Mouse (Mus musculus) cortical plate, adult 2 months (tissue): ENCODE measurements around the gene Muc15. TPM values are rescaled to one million over a fixed set of nuclear protein-coding genes. Genes with fewer than 3 reads are reported as not detected.

ENCODE experiments used
- H3K27ac ChIP-seq: fragments of 200-500 bp; 2 replicates; pipeline ENCODE4 v1.5.1; 2012; ENCODE audit warnings: low read length, control low read depth, inconsistent platforms; ENCODE audit not compliant: insufficient read depth
- H3K4me1 ChIP-seq: fragments of 200-500 bp; 2 replicates; pipeline ENCODE4 v1.6.1; 2011; ENCODE audit warnings: low read length; ENCODE audit not compliant: control insufficient read depth, insufficient read depth
- H3K4me3 ChIP-seq: fragments of 200-500 bp; 2 replicates; pipeline ENCODE4 v1.5.1; 2011; ENCODE audit warnings: mild to moderate bottlenecking, low read length, control low read depth; ENCODE audit not compliant: insufficient read depth
- CTCF ChIP-seq: fragments of 200-500 bp; IDR thresholded peaks from 2 replicates; pipeline ENCODE4 v1.5.1; 2011; ENCODE audit warnings: mild to moderate bottlenecking, control low read depth, low read length; ENCODE audit not compliant: insufficient read depth; ENCODE audit errors: extremely low read depth
- POLR2A ChIP-seq: fragments of 200-500 bp; IDR thresholded peaks from 2 replicates; pipeline ENCODE4 v1.6.1; 2011; ENCODE audit warnings: mild to moderate bottlenecking, low read length, control low read depth; ENCODE audit not compliant: insufficient read depth; ENCODE audit errors: extremely low read depth
- polyA plus RNA-seq: library from polyadenylated mRNA; depleted of rRNA; stranded (reverse); fragments of >200 nt; gene quantifications from 2 replicates; pipeline ENCODE4 v1.2.3, GENCODE M21; 2012; rRNA removed

Gene Muc15
- 0.23 and 0.29 TPM in 2 replicates for polyA plus RNA-seq

DNA sequence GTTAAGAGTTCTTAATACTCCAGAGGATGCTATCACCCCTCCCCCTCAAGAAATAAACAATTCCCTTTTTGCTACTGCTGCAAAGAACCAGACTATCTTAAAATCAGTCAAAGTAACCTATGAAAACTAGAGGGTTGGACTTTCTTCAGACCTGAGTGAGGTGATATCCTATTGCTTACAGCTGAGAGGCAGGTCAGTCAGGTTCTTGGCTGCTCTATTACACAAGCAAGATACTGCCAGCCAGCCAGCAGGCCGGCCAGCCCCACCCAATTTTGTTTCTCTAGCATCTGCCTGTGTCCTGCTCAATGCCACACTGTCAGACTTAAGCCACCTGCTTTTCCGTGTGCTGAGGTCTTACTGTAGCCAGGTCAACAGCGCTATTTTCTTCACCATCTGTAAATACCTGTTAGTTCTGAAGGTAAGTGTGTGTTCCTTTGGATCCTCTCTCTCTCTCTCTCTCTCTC, at the start of gene Muc15:
Muc15 (plus strand) TSS at position 51 of the 464 bp plus-strand sequence.
- H3K4me1 ChIP-seq, result peaks cover 2% of the 10 kb centered on the region; the same call in 1 of the 2 replicates
- H3K27ac ChIP-seq, result no peak within 1 kb of the TSS
- no peak for TF ChIP-seq POLR2A
- no peak for TF ChIP-seq CTCF
- no peak within 1 kb of the TSS for H3K4me3 ChIP-seq

DNA sequence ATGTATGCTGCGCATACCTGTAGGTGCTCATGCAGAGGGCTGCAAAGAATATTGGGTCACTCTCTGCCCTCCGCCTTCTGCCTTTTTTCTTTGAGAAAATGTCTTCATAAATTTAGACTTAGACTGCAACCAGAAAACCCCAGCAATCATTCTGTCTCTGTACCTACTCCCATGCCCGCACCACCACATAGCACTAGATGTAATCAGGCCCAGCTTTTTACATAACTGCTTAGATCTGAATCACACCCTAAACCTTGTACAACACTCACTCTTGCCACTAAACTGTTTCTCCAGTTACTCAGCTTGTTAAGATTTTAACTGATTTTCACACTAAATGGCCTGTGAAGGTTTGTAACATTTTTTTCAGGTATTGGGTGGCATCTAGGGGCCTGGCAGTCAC, 11.7 kb upstream of the Muc15 start:
- TF ChIP-seq POLR2A, result no peak
- H3K4me3 ChIP-seq, result no peak overlapping the region
- H3K4me1 ChIP-seq, result peaks cover 4% of the 10 kb centered on the region
- H3K27ac ChIP-seq, result peak overlapping the region; percentile 92

DNA sequence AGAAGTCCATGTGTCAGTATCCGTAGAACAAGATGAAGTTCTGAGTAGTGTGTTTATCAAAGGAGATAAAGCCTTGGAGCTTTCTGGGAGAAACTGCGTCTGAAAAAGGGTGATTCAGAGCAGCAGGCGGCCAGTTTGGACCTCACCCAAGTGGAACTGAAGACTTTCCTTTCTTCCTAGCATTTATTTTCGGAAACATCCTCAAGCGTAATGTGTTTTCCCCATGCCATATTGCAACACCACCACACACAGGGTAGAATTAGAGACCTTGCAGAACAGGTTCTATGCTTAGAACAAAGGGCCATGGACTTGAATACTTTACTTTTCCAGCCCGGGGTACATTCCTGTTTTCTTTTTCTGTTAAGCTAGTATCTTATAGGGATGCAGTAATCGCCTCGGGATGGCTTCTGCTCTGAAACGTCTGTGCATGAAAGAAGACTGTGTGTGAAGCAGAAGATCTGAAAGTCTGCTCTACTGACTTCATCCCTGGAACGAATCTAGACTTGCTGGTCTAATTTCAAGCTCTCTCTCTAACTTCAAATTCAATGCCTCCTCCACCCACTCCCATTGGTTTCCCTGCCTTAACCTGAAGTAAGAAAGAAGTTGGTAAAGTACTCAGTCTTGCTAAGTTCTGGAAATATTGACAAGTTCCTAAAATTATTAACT, 11.0 kb upstream of the Muc15 start:
- peak overlapping the region; percentile 81; the same call in 1 of the 2 replicates for H3K27ac ChIP-seq
- peaks cover 4% of the 10 kb centered on the region for H3K4me1 ChIP-seq
- no peak overlapping the region for H3K4me3 ChIP-seq
- TF ChIP-seq CTCF, result no peak
- TF ChIP-seq POLR2A, result no peak

DNA sequence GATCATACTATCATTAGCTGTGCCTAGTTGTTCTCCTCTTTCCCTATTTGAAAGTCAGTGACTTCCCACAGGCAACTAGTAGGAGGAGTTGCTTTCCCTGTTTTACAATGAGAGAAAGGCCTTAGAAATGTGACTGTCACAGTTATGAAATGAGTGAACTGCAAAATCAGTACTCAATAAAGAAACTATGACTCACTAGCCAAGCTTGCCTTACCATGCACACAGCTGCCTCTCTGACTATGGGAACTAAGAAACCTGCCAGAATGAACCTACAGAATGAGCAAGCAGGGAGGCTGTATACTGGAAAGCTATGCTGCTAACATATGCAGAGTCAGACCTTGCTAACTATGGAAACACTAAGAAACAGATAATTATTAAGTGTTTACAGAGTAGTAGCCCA, 2.1 kb upstream of the Muc15 start:
- Histone ChIP-seq H3K27ac (no peak overlapping the region), H3K4me3 (no peak overlapping the region), H3K4me1 (peaks cover 2% of the 10 kb centered on the region; the same call in 1 of the 2 replicates)
- no peak for TF ChIP-seq POLR2A
- no peak for TF ChIP-seq CTCF

DNA sequence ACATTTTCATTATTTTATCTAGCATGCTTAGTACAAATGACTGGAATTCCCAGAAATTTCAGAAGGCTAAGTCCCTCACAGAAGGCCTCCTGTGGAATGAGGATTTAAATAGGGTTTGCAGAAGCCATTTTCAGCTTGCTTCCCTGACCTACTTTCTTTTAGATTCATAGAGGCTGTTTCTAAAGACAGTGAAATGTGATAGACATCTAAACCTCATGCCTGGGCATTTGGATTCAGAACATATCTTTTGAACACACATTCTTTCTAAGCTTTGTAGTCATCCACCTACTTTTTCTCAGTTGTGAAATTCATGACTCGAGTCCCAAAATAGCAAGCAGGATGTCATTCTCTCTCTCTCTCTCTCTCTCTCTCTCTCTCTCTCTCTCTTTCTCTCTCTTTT, 1.1 kb downstream of the Muc15 start:
- peaks cover 2% of the 10 kb centered on the region; the same call in 1 of the 2 replicates for H3K4me1 ChIP-seq
- no peak overlapping the region for H3K27ac ChIP-seq
- H3K4me3 ChIP-seq, result no peak overlapping the region
- TF ChIP-seq CTCF, result no peak
- TF ChIP-seq POLR2A, result no peak

DNA sequence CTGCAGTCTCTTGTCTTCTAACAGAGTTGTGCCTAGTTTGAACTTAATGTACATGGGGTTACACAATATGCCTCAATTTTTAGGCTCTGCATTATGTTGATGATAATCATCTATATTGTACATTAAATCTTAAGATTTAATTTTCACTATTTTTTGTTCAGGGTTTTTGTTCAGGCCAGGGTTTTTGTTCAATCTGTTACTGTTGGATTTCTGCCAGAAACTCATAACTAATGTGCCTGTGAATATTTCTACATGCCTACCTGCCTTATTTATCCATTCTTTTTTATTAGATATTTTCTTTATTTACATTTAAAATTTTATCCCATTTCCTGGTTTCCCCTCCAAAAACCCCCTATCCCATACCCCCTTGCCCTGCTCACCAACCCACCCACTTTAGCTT, 5.0 kb downstream of the Muc15 start:
- no peak overlapping the region for H3K4me3 ChIP-seq
- H3K4me1 ChIP-seq, result peaks cover 2% of the 10 kb centered on the region; the same call in 1 of the 2 replicates
- no peak overlapping the region for H3K27ac ChIP-seq
- TF ChIP-seq POLR2A, result no peak
- TF ChIP-seq CTCF, result no peak

DNA sequence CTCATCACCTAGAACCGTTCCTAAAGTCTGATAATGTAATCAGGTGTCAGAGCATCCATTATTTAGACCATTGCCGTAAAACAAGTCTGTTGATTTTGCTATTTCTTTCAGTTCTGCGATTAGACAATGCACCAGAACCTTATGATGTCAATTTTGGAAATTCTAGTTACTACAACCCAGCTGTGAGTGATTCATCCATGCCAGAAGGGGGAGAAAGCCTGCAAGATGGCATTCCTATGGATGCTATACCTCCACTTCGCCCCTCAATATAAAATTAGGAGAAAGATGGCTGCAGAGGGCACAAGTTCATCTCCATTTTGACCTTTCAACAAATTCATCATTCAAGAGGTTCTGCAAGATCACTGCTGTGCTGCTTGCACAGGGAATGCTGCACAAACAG, 16.1 kb downstream of the Muc15 start:
- Histone ChIP-seq H3K27ac (peak overlapping the region; percentile 67; the same call in 1 of the 2 replicates), H3K4me3 (no peak overlapping the region), H3K4me1 (peaks cover 2% of the 10 kb centered on the region)
- no peak for TF ChIP-seq CTCF
- TF ChIP-seq POLR2A, result no peak

DNA sequence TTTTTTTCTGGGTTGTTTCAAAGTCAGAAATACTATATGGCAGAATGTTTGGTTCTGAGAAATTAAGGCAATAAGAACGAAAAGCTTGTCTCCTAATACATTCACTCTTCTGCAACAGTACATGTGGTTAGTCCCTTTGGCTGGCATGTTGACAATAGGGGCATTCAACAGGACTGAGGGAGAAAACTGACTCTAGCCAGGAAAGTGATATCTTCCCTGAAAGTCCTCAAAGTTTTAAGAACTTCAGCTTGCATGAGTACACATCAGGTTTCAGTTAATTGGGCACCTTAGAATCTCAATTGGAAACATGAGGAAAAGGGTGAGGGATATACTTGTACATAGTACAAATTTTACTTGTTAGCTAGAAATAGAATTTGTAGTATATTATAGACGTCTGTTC, 16.8 kb downstream of the Muc15 start:
- TF ChIP-seq CTCF (no peak), POLR2A (no peak)
- Histone ChIP-seq H3K4me1 (peaks cover 2% of the 10 kb centered on the region), H3K27ac (no peak overlapping the region), H3K4me3 (no peak overlapping the region)

DNA sequence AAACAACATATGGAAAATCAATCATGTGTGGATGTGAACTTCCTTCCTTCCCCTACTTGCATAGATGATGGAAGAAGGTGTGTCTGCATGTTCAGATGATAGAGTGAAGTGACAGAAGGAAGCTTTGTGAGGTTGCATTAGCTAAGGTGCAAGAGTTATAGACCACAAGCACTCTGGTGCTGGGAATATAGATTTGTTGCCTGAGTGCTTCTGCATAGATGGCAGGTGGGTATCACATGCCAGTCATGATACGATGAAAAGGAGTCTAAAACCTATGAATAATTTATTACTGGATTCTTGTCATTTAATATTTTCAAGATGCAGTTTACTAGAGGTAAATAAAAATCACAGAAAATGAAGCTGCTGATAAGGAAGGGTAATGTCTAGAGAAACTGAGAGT, 18.6 kb downstream of the Muc15 start:
- no peak overlapping the region for H3K27ac ChIP-seq

DNA sequence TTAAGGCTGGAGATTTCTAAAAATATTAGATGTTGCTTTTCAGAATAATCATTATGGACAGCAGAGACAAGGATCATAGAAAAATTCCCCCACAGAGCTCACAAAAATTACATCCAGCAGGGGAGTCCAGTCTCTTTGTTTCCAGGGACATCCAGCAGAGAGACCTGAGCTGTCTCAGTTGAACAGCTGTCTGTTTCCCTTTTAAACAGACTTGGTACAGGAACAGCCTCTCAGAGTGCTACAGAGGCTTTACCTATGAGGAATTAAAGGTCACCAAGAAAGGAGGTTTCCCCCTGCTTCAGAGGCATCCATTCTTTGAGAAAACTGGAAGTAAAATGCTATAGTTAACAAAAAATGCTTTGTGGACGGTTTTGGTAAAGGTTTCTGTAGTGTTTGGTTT, 19.4 kb downstream of the Muc15 start:
- H3K27ac ChIP-seq, result no peak overlapping the region
- no peak overlapping the region for H3K4me3 ChIP-seq
- TF ChIP-seq CTCF (no peak), POLR2A (no peak)
- peaks cover 2% of the 10 kb centered on the region for H3K4me1 ChIP-seq

More for the DNA sequence above, 18.6 kb downstream of the Muc15 start:
- H3K4me1 ChIP-seq, result peaks cover 2% of the 10 kb centered on the region
- TF ChIP-seq POLR2A (no peak), CTCF (no peak)
- no peak overlapping the region for H3K4me3 ChIP-seq
